Mouse (Mus musculus) myocyte (in vitro differentiated cells): ENCODE results near the gene Zfp979.
"Not testable (repeated sequence)": the region's sequence is repeated elsewhere in the genome, so short reads cannot be mapped to it uniquely, and the experiment has no call there.

Experiments
- CEBPB ChIP-seq: IDR thresholded peaks from 2 replicates; pipeline ENCODE4 v1.6.1; 2011; ENCODE audit warnings: mild to moderate bottlenecking, moderate library complexity; ENCODE audit not compliant: poor library complexity, insufficient read depth, severe bottlenecking
- POLR2A ChIP-seq: IDR thresholded peaks from one replicate; pipeline ENCODE4 v1.6.1; 2011; ENCODE audit warnings: low read depth, mild to moderate bottlenecking, control low read depth, moderate library complexity; ENCODE audit not compliant: insufficient read length
- USF1 ChIP-seq: IDR thresholded peaks from one replicate; pipeline ENCODE4 v1.6.1; 2011; ENCODE audit warnings: low read depth, mild to moderate bottlenecking, control low read depth, moderate library complexity

GRCm38 (mm10) chr4:147579371-147579770 is 62.9 kb downstream of the Zfp979 start:
- TF ChIP-seq CEBPB, POLR2A, USF1: not testable (repeated sequence)
